10 mouse cellular contexts compared by ENCODE assay signal in genomic region chr5:53948606-53949266, GRCm38 (mm10). TPM values are rescaled to one million over a fixed set of nuclear protein-coding genes. Genes with fewer than 3 reads are reported as not detected.
DNase-seq lines count a peak whose midpoint lies in the region; ATAC-seq and TF ChIP-seq lines count a peak whose summit lies in the region.
"Had no signal": no experiment of that assay in that cellular context is flagged by ENCODE, and none has a peak within 500 bp of the region (broad histone marks: within the 10 kb centered on the region; RNA-seq: fewer than 3 reads in every experiment).

No protein-coding gene starts in this region.

- H3K9ac ChIP-seq in midbrain, embryonic 13.5 days (replicated peaks) = no peak overlapping the region
- H3K9ac ChIP-seq: embryonic facial prominence, embryonic 15.5 days; liver, embryonic 13.5 days had no signal

- H3K4me2 ChIP-seq in midbrain, embryonic 13.5 days (replicated peaks) = no peak overlapping the region
- H3K4me2 ChIP-seq: embryonic facial prominence, embryonic 15.5 days; liver, embryonic 13.5 days had no signal

- H3K4me1 ChIP-seq in lung, adult 2 months (ENCODE audit: control insufficient read depth, insufficient read depth, low read length) = peaks cover 12% of the 10 kb centered on the region
- peaks cover 8% of the 10 kb centered on the region; the same call in 1 of the 2 replicates for H3K4me1 ChIP-seq in midbrain, embryonic 13.5 days (replicated peaks)

- no peaks in the 10 kb centered on the region for H3K27me3 ChIP-seq in midbrain, embryonic 13.5 days
- H3K27me3 ChIP-seq: embryonic facial prominence, embryonic 15.5 days; liver, embryonic 13.5 days had no signal

- no peaks in the 10 kb centered on the region for H3K36me3 ChIP-seq in midbrain, embryonic 13.5 days
- H3K36me3 ChIP-seq: embryonic facial prominence, embryonic 15.5 days; liver, embryonic 13.5 days had no signal

- no peak overlapping the region for H3K27ac ChIP-seq in midbrain, embryonic 13.5 days
- H3K27ac ChIP-seq: embryonic facial prominence, embryonic 15.5 days; liver, embryonic 13.5 days had no signal

- peak; percentile 76 for DNase-seq in 416B (ENCODE audit: low read depth)
- DNase-seq in adrenal gland, postnatal 25 days = peak; percentile 48
- DNase-seq in lung, adult 2 months = peak; percentile 51
- DNase-seq in frontal cortex, postnatal 14 days (ENCODE audit: low spot score in 2 of 2) = no peak
- no peak for DNase-seq in thymus, postnatal 10 days (ENCODE audit: low spot score in 2 of 2)
- DNase-seq: liver, embryonic 13.5 days had no signal

- TF ChIP-seq CTCF in lung, adult 2 months (IDR thresholded peaks at IDR 0.05; ENCODE audit: insufficient read depth, low read length) = no peak

- no peak for TF ChIP-seq POLR2A in lung, adult 2 months (IDR thresholded peaks at IDR 0.05; ENCODE audit: borderline replicate concordance, extremely low read depth, low read depth, low read length)

- no peak overlapping the region for H3K4me3 ChIP-seq in lung, adult 2 months (replicated peaks; ENCODE audit: extremely low read depth, low read depth, low read length)
- H3K4me3 ChIP-seq in midbrain, embryonic 13.5 days (replicated peaks) = no peak overlapping the region
- H3K4me3 ChIP-seq: embryonic facial prominence, embryonic 15.5 days; liver, embryonic 13.5 days had no signal

- WGBS in lung, adult 2 months = 41% methylated on average over 8 of the region's 8 CpGs
- WGBS in midbrain, embryonic 13.5 days = 88% methylated on average over 8 of the region's 8 CpGs

- ATAC-seq in hematopoietic stem cell, adult 5-6 weeks (replicated peaks in 1 of 2; ENCODE audit: insufficient read depth in 1 of 2, low FRiP score in 2 of 2, low TSS enrichment in 1 of 2, low read depth in 1 of 2, poor library complexity in 2 of 2, severe bottlenecking in 2 of 2) = 0 out of 4 replicates have a peak, but pooled peaks have one; percentile 17 to 23
- no peak for ATAC-seq in midbrain, embryonic 13.5 days
- no peak for ATAC-seq in erythroblast, adult 5-6 weeks (replicated peaks; ENCODE audit: low FRiP score, poor library complexity, severe bottlenecking)

- no peaks in the 10 kb centered on the region for H3K9me3 ChIP-seq in midbrain, embryonic 13.5 days
- H3K9me3 ChIP-seq: embryonic facial prominence, embryonic 15.5 days; liver, embryonic 13.5 days had no signal

RNA-seq across cellular contexts. Expression of gene Stim2, which starts 49.6 kb away (rescaled TPM):
- 26.3 and 31.5 TPM in 2 replicates for total RNA-seq in adrenal gland, postnatal 25 days (2021)
- total RNA-seq in hematopoietic stem cell, adult 5-6 weeks (2017) = 24.3 and 24.5 TPM in 2 replicates
- 34.2 and 38.7 TPM in 2 replicates for polyA plus RNA-seq in lung, adult 2 months (2012; rRNA removed)
- 17.8 and 20.3 TPM in 2 replicates for polyA plus RNA-seq in midbrain, embryonic 13.5 days (2015; fragmentation: Nextera tagmentation; extraction: Ambion mirVana)
- 3.3 and 8.8 TPM in 2 replicates for total RNA-seq in erythroblast, adult 5-6 weeks (2015; ENCODE audit: low replicate concordance)
- 7.9 and 8.6 TPM in 2 replicates for total RNA-seq in erythroblast, adult 5-6 weeks (2017; ENCODE audit: low replicate concordance)

Comparison
In these comparisons a context has a peak if more than half of its experiments do, and no peak if none do; other contexts are left out.
1. DNase-seq: peak in 416B (single experiment), adrenal gland, postnatal 25 days (single experiment) and lung, adult 2 months (single experiment); none in frontal cortex, postnatal 14 days (0 of 2) and thymus, postnatal 10 days (0 of 2).
2. ATAC-seq: peak in hematopoietic stem cell, adult 5-6 weeks (2 of 2); none in midbrain, embryonic 13.5 days (single experiment) and erythroblast, adult 5-6 weeks (single experiment).